Mouse (Mus musculus) forebrain, embryonic 11.5 days (tissue): ENCODE results near the gene Scn4b. TPM values are rescaled to one million over a fixed set of nuclear protein-coding genes. Genes with fewer than 3 reads are reported as not detected.
A peak's percentile ranks its signal among the peaks of the same experiment; 100 is the strongest.

Source experiments
- ATAC-seq: fragments of 200-750 bp; cut with Nextera tagmentation; replicated peaks from 2 replicates; pipeline ENCODE4 v1.8.0; 2017; ENCODE audit warnings: moderate TSS enrichment; ENCODE audit not compliant: low FRiP score
- DNase-seq: peaks from one replicate; pipeline ENCODE4 v3.0.0-alpha.2; 2017; ENCODE audit warnings: low spot score
- H3K27ac ChIP-seq: fragments of 300-500 bp; sonication (generic); 2 replicates; pipeline ENCODE4 v1.5.1; 2014; ENCODE audit warnings: low read depth, low read length
- H3K27me3 ChIP-seq: fragments of 300-500 bp; sonication (generic); 2 replicates; pipeline ENCODE4 v1.6.1; 2014; ENCODE audit warnings: mild to moderate bottlenecking, low read length, mixed read lengths; ENCODE audit not compliant: control insufficient read depth, insufficient read depth
- H3K36me3 ChIP-seq: fragments of 300-500 bp; sonication (generic); 2 replicates; pipeline ENCODE4 v1.6.1; 2014; ENCODE audit warnings: mild to moderate bottlenecking, low read length, moderate library complexity, mixed read lengths; ENCODE audit not compliant: control insufficient read depth, insufficient read depth
- H3K4me1 ChIP-seq: fragments of 300-500 bp; sonication (generic); replicated peaks from 2 replicates; pipeline ENCODE4 v1.6.1; 2014; ENCODE audit warnings: low read length, mixed read lengths; ENCODE audit not compliant: control insufficient read depth, insufficient read depth
- H3K4me2 ChIP-seq: fragments of 300-500 bp; sonication (generic); 2 replicates; pipeline ENCODE4 v1.6.1; 2014; ENCODE audit warnings: low read depth, mild to moderate bottlenecking, low read length, moderate library complexity, mixed read lengths; ENCODE audit not compliant: severe bottlenecking
- H3K4me3 ChIP-seq: fragments of 300-500 bp; sonication (generic); 2 replicates; pipeline ENCODE4 v1.5.1; 2014; ENCODE audit warnings: low read depth, low read length
- H3K9ac ChIP-seq: fragments of 300-500 bp; sonication (generic); 2 replicates; pipeline ENCODE4 v1.6.1; 2014; ENCODE audit warnings: low read length
- H3K9me3 ChIP-seq: fragments of 300-500 bp; sonication (generic); 2 replicates; pipeline ENCODE4 v1.6.1; 2016; ENCODE audit warnings: low read length, mixed read lengths; ENCODE audit not compliant: control insufficient read depth
- WGBS: fragments of 180-500 bp; shearing (Covaris S2); extraction: QIAGEN DNeasy Blood & Tissue Kit; methylation state at CpG from one replicate; pipeline ENCODE4 v1.1.7; 2014; 5-methylcytosine and 5-hydroxymethylcytosine counted together
- polyA plus RNA-seq: library from polyadenylated mRNA; unstranded; fragments of >200 nt; fragmentation: Nextera tagmentation; extraction: Ambion mirVana; gene quantifications from 2 replicates; pipeline ENCODE4 v1.2.1, GENCODE M21; 2014

Scn4b gene
- polyA plus RNA-seq, 1 experiment from 2014 or later = 0.21 TPM

GRCm38 (mm10) chr9:45139082-45139481, 887 bp downstream of the Scn4b start:
- Histone ChIP-seq H3K4me1 (peaks cover 16% of the 10 kb centered on the region), H3K27me3 (peaks cover 71% of the 10 kb centered on the region), H3K4me2 (peak overlapping the region; percentile 87), H3K4me3 (peak overlapping the region; percentile 43), H3K9me3 (no peaks in the 10 kb centered on the region), H3K36me3 (no peaks in the 10 kb centered on the region), H3K9ac (peak overlapping the region; percentile 48), H3K27ac (no peak overlapping the region)
- DNase-seq = no peak
- no peak for ATAC-seq
- 2% methylated on average over 7 of the region's 7 CpGs for WGBS

DNA sequence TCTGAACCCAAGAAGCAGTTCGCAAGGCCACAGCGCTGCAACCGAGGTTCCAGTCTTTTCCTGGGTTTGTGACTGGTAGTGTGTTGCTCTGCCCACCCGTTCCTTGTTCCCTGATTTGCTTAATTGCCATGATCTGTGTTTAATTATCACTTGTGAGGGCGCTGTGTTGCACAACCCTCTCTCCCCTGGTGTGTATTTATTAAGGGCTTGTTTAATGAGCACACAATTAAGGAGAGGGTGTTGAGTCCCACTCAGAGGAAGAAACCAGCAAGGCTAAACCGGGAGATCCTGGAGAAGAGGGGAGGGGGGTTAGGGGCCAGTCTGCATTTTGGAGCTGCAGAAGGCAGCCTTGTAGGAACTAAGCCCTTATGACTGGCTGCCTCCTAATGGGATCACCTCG, 2.8 kb downstream of the Scn4b start:
- Histone ChIP-seq H3K36me3 (no peaks in the 10 kb centered on the region), H3K9me3 (no peaks in the 10 kb centered on the region), H3K27ac (no peak overlapping the region), H3K4me3 (no peak overlapping the region), H3K27me3 (peaks cover 73% of the 10 kb centered on the region), H3K4me1 (peaks cover 22% of the 10 kb centered on the region), H3K4me2 (no peak overlapping the region), H3K9ac (no peak overlapping the region)
- 27% methylated on average over 7 of the region's 7 CpGs for WGBS
- ATAC-seq (peak; percentile 36; the same call in 1 of the 2 replicates), DNase-seq (no peak)

DNA sequence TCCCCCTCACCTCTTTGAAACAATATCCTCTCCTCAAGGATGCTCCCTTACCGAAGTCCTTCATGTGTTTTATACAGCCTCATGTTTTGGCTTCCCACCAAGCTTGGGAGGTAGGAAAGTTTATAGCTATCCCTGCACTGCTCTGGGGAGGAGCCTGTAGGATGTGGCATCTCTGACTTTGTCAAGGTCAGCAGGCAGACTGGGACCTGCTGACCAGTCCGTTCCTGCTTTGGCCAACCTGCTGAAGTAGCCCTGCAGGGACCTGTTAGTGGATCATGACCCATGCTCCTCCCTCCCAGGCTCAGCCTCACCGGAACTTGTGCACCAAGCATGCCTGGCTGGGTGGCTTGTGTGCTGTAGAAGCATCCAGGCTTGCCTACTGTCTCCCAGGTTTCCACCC, 4.5 kb downstream of the Scn4b start:
- H3K9me3 ChIP-seq = no peaks in the 10 kb centered on the region
- WGBS = 64% methylated on average over 3 of the region's 3 CpGs

DNA sequence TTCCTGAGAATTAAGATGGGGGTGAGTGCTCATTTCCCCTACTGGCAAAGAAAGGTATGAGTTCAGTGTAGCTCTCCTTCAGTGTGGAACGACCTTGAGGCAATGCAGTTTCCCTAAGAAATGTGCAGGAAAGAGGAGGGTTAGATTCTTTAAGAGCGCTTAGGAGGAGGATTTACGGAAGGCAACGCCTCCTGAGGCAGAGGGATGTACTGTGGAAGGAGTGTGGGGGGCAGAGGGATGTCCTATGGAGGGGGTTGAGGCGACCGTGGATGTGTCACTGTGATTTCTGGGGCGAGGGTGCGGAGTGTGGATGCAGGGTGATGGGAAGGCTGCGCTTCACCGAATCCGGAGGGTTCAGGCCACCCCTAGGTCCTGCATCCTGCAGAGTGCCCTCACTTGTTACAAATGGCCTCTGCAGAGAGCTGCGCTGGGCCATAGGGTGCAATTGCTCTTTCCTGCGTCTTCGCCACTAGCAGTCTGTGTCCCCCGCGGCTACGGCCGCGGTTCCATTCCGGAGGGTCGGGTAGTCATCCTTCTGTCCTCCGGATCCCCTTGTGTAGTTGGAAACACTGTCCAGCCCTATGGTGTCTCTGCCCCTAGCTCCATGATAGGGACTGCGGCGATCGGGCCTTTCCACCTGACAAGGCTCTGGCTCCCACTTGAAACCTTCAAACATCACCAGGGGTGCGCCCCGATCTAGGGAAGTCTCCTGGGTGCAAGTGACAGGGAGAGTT, 7.5 kb downstream of the Scn4b start:
- H3K36me3 ChIP-seq = no peaks in the 10 kb centered on the region
- ATAC-seq = no peak
- H3K4me3 ChIP-seq = peak overlapping the region; percentile 32
- H3K4me1 ChIP-seq = peaks cover 11% of the 10 kb centered on the region
- peaks cover 31% of the 10 kb centered on the region for H3K27me3 ChIP-seq
- peak overlapping the region; percentile 75 for H3K4me2 ChIP-seq
- H3K27ac ChIP-seq = no peak overlapping the region
- 2% methylated on average over 27 of the region's 27 CpGs for WGBS
- H3K9me3 ChIP-seq = no peaks in the 10 kb centered on the region
- peak overlapping the region; percentile 27 for H3K9ac ChIP-seq
- no peak for DNase-seq

More for the DNA sequence above, 4.5 kb downstream of the Scn4b start:
- Histone ChIP-seq H3K4me1 (peaks cover 24% of the 10 kb centered on the region), H3K9ac (no peak overlapping the region), H3K4me3 (no peak overlapping the region), H3K36me3 (no peaks in the 10 kb centered on the region), H3K27me3 (peaks cover 60% of the 10 kb centered on the region), H3K27ac (no peak overlapping the region), H3K4me2 (no peak overlapping the region)
- DNase-seq (no peak), ATAC-seq (no peak)

GRCm38 (mm10) chr9:45146267-45146597, 8.0 kb downstream of the Scn4b start:
- 2% methylated on average over 5 of the region's 5 CpGs for WGBS
- Histone ChIP-seq H3K27me3 (peaks cover 31% of the 10 kb centered on the region), H3K4me2 (peak overlapping the region; percentile 75), H3K4me3 (peak overlapping the region; percentile 32), H3K27ac (no peak overlapping the region), H3K4me1 (peaks cover 10% of the 10 kb centered on the region), H3K9ac (peak overlapping the region; percentile 27), H3K9me3 (no peaks in the 10 kb centered on the region), H3K36me3 (no peaks in the 10 kb centered on the region)
- peak; percentile 77 for DNase-seq
- ATAC-seq = no peak

GRCm38 (mm10) chr9:45150933-45151332, 12.7 kb downstream of the Scn4b start:
- H3K4me2 ChIP-seq = no peak overlapping the region
- peaks cover 2% of the 10 kb centered on the region for H3K4me1 ChIP-seq
- H3K9ac ChIP-seq = no peak overlapping the region
- DNase-seq = peak; percentile 42
- WGBS = 70% methylated on average over 1 of the region's 1 CpGs
- no peak overlapping the region for H3K4me3 ChIP-seq
- ATAC-seq = no peak
- peaks cover 2% of the 10 kb centered on the region; the same call in 1 of the 2 replicates for H3K27me3 ChIP-seq
- H3K27ac ChIP-seq = no peak overlapping the region
- no peaks in the 10 kb centered on the region for H3K36me3 ChIP-seq
- no peaks in the 10 kb centered on the region for H3K9me3 ChIP-seq

DNA sequence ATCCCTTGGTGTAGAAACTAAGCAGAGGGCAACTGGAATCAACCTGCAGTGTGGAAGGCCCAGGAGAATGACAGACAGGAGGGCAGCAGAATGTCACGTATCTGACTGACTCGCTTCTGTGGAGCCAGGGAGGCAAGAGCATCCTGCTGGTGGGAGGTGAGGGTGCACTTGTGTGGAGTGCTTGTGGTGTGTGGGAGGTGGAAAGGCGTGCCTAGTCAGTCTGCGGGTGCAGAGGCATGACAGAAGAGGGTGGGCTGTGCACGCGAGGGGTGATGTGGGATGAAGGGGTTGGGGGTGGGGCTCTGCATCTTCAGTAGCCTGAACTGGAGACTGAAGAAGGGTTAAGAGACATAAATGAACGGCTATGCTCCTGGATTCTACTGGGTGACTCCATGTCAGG, 15.2 kb downstream of the Scn4b start:
- 77% methylated on average over 7 of the region's 7 CpGs for WGBS
- H3K9me3 ChIP-seq = no peaks in the 10 kb centered on the region
- ATAC-seq = no peak
- H3K27me3 ChIP-seq = no peaks in the 10 kb centered on the region
- H3K4me2 ChIP-seq = no peak overlapping the region
- H3K4me3 ChIP-seq = no peak overlapping the region
- H3K9ac ChIP-seq = no peak overlapping the region
- peak; percentile 7 for DNase-seq
- H3K4me1 ChIP-seq = no peaks in the 10 kb centered on the region
- no peak overlapping the region for H3K27ac ChIP-seq
- H3K36me3 ChIP-seq = no peaks in the 10 kb centered on the region

DNA sequence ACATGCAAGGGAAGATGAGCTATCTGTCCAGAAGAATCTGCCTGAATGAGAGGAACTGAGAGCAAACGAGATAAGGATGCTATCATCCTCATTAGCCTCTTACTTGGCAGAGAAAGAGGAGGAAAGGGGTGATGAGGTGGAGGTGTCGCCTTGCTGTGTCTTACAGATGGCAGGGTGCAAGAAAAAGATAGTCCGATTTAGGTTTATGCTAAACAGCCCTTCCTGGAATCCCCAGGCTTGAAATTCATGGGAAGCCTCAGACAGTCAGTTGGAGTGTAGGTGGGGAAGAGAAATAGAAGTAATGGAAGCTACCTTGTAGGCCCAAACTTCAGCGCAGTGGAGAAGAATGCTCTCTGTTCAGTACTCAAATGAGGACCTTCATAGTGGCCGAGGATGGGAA, 29.7 kb downstream of the Scn4b start:
- Histone ChIP-seq H3K36me3 (no peaks in the 10 kb centered on the region), H3K27ac (no peak overlapping the region), H3K9me3 (no peaks in the 10 kb centered on the region), H3K4me1 (no peaks in the 10 kb centered on the region), H3K27me3 (no peaks in the 10 kb centered on the region), H3K4me3 (no peak overlapping the region), H3K9ac (no peak overlapping the region), H3K4me2 (no peak overlapping the region)
- WGBS = 75% methylated on average over 5 of the region's 5 CpGs
- DNase-seq (peak; percentile 17), ATAC-seq (no peak)

- no peaks in the 10 kb centered on the region for H3K9me3 ChIP-seq
- no peak for ATAC-seq
- no peak for DNase-seq
- H3K27me3 ChIP-seq = no peaks in the 10 kb centered on the region
- no peak overlapping the region for H3K4me3 ChIP-seq
- H3K4me2 ChIP-seq = no peak overlapping the region
- 88% methylated on average over 5 of the region's 5 CpGs for WGBS
- no peak overlapping the region for H3K9ac ChIP-seq
- H3K4me1 ChIP-seq = no peaks in the 10 kb centered on the region
- no peaks in the 10 kb centered on the region for H3K36me3 ChIP-seq
- H3K27ac ChIP-seq = no peak overlapping the region
These were observed 32.0 kb downstream of the Scn4b start for GRCm38 (mm10) chr9:45170150-45170549.
